Mouse (Mus musculus) adrenal gland, postnatal 0 days (tissue): ENCODE measurements around the gene Ttc7b. TPM values are rescaled to one million over a fixed set of nuclear protein-coding genes. Genes with fewer than 3 reads are reported as not detected.

Experiments used
- polyA plus RNA-seq: library from polyadenylated mRNA; unstranded; fragments of >200 nt; fragmentation: Nextera tagmentation; extraction: Ambion mirVana; gene quantifications from 2 replicates; pipeline ENCODE4 v1.2.1, GENCODE M21; 2015

Gene Ttc7b
- 7.9 and 17.1 TPM in 2 replicates for polyA plus RNA-seq

GRCm38 (mm10) chr12:100520794-100521186 lies at the start of gene Ttc7b:
Gene Ttc7b, minus strand, starts transcription at chr12:100520826.

Other genes starting within 250 kb of the Ttc7b start
- 1.8 and 2.5 TPM in 2 replicates for gene Rps6ka5, start 206.2 kb upstream of the Ttc7b start, polyA plus RNA-seq